Mouse (Mus musculus): ENCODE results near the gene Chchd10. TPM values are rescaled to one million over a fixed set of nuclear protein-coding genes. Genes with fewer than 3 reads are reported as not detected.
"Not testable (repeated sequence)": the region's sequence is repeated elsewhere in the genome, so short reads cannot be mapped to it uniquely, and the experiment has no call there.

The Chchd10 gene
- total RNA-seq (2022): 100 to 1,000 TPM; 356 to 427 (median 392) TPM

GRCm38 (mm10) chr10:75932891-75933290, at the start of gene Chchd10:
Chchd10 (plus strand) TSS chr10:75933130.
- DNase-seq (ENCODE audit: low spot score in 2 of 2): no peak

- DNase-seq (ENCODE audit: low spot score in 2 of 2): peak; percentile 49 to 86
These were observed 49.7 kb upstream of the Chchd10 start for GRCm38 (mm10) chr10:75883232-75883552.

GRCm38 (mm10) chr10:75884742-75885141, 48.2 kb upstream of the Chchd10 start:
- no peak for DNase-seq (ENCODE audit: low spot score in 2 of 2)

- not testable (repeated sequence) for DNase-seq (ENCODE audit: low spot score in 2 of 2)
These were observed 45.4 kb upstream of the Chchd10 start for GRCm38 (mm10) chr10:75887504-75887903.

- DNase-seq (ENCODE audit: low spot score in 2 of 2): no peak
These were observed 43.4 kb upstream of the Chchd10 start for GRCm38 (mm10) chr10:75889406-75890153.

GRCm38 (mm10) chr10:75893089-75893750, 39.7 kb upstream of the Chchd10 start, which contains the start of gene Derl3:
Derl3 (plus strand) TSS chr10:75893413.
- peak; percentile 85 to 99 for DNase-seq (ENCODE audit: low spot score in 2 of 2)

- DNase-seq (ENCODE audit: low spot score in 2 of 2): no peak
These were observed 38.3 kb upstream of the Chchd10 start for GRCm38 (mm10) chr10:75894601-75895000.

- DNase-seq (ENCODE audit: low spot score in 2 of 2): no peak
These were observed 37.2 kb upstream of the Chchd10 start for GRCm38 (mm10) chr10:75895730-75896129.

GRCm38 (mm10) chr10:75896208-75896607, 36.7 kb upstream of the Chchd10 start:
- DNase-seq (ENCODE audit: low spot score in 2 of 2): peak in 1 of 2 experiments; percentile 78

- peak in 1 of 2 experiments; percentile 54 for DNase-seq (ENCODE audit: low spot score in 2 of 2)
These were observed 35.6 kb upstream of the Chchd10 start for GRCm38 (mm10) chr10:75897373-75897772.

GRCm38 (mm10) chr10:75898039-75898564, 34.8 kb upstream of the Chchd10 start:
- DNase-seq (ENCODE audit: low spot score in 2 of 2): no peak

- no peak for DNase-seq (ENCODE audit: low spot score in 2 of 2)
These were observed 34.1 kb upstream of the Chchd10 start for GRCm38 (mm10) chr10:75898846-75899245.

- no peak for DNase-seq (ENCODE audit: low spot score in 2 of 2)
These were observed 28.5 kb upstream of the Chchd10 start for GRCm38 (mm10) chr10:75904391-75904790.

GRCm38 (mm10) chr10:75906882-75907281, 26.0 kb upstream of the Chchd10 start:
- DNase-seq (ENCODE audit: low spot score in 2 of 2): no peak

GRCm38 (mm10) chr10:75910698-75911097, 22.2 kb upstream of the Chchd10 start:
- no peak for DNase-seq (ENCODE audit: low spot score in 2 of 2)

- DNase-seq (ENCODE audit: low spot score in 2 of 2): no peak
These were observed 19.8 kb upstream of the Chchd10 start for GRCm38 (mm10) chr10:75913013-75913589.

GRCm38 (mm10) chr10:75915557-75915956, 17.4 kb upstream of the Chchd10 start:
- no peak for DNase-seq (ENCODE audit: low spot score in 2 of 2)

GRCm38 (mm10) chr10:75916840-75917239, 16.1 kb upstream of the Chchd10 start:
- DNase-seq (ENCODE audit: low spot score in 2 of 2): no peak

- no peak for DNase-seq (ENCODE audit: low spot score in 2 of 2)
These were observed 13.9 kb upstream of the Chchd10 start for GRCm38 (mm10) chr10:75919026-75919425.

GRCm38 (mm10) chr10:75921026-75921725, 11.8 kb upstream of the Chchd10 start, which contains the start of gene Smarcb1:
Smarcb1 (minus strand) TSS chr10:75921617.
- peak; percentile 90 to 91 for DNase-seq (ENCODE audit: low spot score in 2 of 2)

Data from left cerebral cortex, adult 8-10 months (tissue).